Mouse (Mus musculus): ENCODE data around the gene Kcnd2.

DNA sequence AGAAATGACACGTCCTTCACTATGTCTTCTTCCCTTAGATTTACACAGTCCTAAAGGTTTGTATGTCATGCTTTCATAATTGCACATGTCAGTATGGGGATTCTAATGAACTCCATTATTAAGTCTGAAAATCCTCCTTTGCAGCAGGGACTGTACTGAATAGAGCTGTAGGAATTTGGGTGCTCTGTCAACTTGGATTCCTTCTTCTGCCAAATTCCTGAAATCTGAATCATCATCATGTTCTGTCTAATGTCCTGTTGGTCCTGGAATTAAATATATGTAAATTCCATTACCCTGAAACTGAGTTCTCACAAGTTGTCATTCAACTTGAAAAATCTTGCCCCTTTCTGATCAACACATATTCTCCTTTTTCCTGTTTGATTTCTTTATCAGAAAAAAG, 532.2 kb downstream of the Kcnd2 start:
- TF ChIP-seq CTCF (IDR thresholded peaks at IDR 0.05; ENCODE audit: control insufficient read depth, insufficient read depth, low read length) (no peak), POLR2A (IDR thresholded peaks at IDR 0.05; ENCODE audit: borderline replicate concordance, control insufficient read depth, low read depth, low read length) (no peak)

Measured in bone marrow, adult 2 months (tissue).